Mouse (Mus musculus): Measurements from ENCODE around the gene Ttc23.

Gene Ttc23

GRCm38 (mm10) chr7:67644833-67645680 lies 2.2 kb upstream of the Ttc23 start, which contains the start of gene Lrrc28:
TSS of gene Lrrc28 (minus strand) at chr7:67645268.
- DNase-seq (ENCODE audit: low read depth), result peak; percentile 100

GRCm38 (mm10) chr7:67645681-67646014 lies 1.6 kb upstream of the Ttc23 start:
- no peak for DNase-seq (ENCODE audit: low read depth)

GRCm38 (mm10) chr7:67646131-67646530 lies 1.1 kb upstream of the Ttc23 start:
- no peak for DNase-seq (ENCODE audit: low read depth)

- no peak for DNase-seq (ENCODE audit: low read depth)
These were observed 1.2 kb downstream of the Ttc23 start for GRCm38 (mm10) chr7:67648376-67648775.

- no peak for DNase-seq (ENCODE audit: low read depth)
These were observed 5.0 kb downstream of the Ttc23 start for GRCm38 (mm10) chr7:67652211-67652610.

GRCm38 (mm10) chr7:67654668-67655067 lies 7.5 kb downstream of the Ttc23 start:
- no peak for DNase-seq (ENCODE audit: low read depth)

- DNase-seq (ENCODE audit: low read depth), result peak; percentile 3
These were observed 8.0 kb downstream of the Ttc23 start for GRCm38 (mm10) chr7:67655186-67655585.

- DNase-seq (ENCODE audit: low read depth), result no peak
These were observed 10.9 kb downstream of the Ttc23 start for GRCm38 (mm10) chr7:67658110-67658509.

- DNase-seq (ENCODE audit: low read depth), result no peak
These were observed 15.2 kb downstream of the Ttc23 start for GRCm38 (mm10) chr7:67662424-67662823.

GRCm38 (mm10) chr7:67663981-67664694 lies 16.9 kb downstream of the Ttc23 start:
- no peak for DNase-seq (ENCODE audit: low read depth)

- peak; percentile 30 for DNase-seq (ENCODE audit: low read depth)
These were observed 23.8 kb downstream of the Ttc23 start for GRCm38 (mm10) chr7:67670965-67671364.

GRCm38 (mm10) chr7:67672650-67673049 lies 25.4 kb downstream of the Ttc23 start:
- DNase-seq (ENCODE audit: low read depth), result peak; percentile 88

- DNase-seq (ENCODE audit: low read depth), result no peak
These were observed 26.4 kb downstream of the Ttc23 start for GRCm38 (mm10) chr7:67673656-67674055.

- no peak for DNase-seq (ENCODE audit: low read depth)
These were observed 31.8 kb downstream of the Ttc23 start for GRCm38 (mm10) chr7:67678878-67679499.

- no peak for DNase-seq (ENCODE audit: low read depth)
These were observed 33.9 kb downstream of the Ttc23 start for GRCm38 (mm10) chr7:67681078-67681477.

- DNase-seq (ENCODE audit: low read depth), result no peak
These were observed 35.8 kb downstream of the Ttc23 start for GRCm38 (mm10) chr7:67683006-67683405.

GRCm38 (mm10) chr7:67686545-67686944 lies 39.3 kb downstream of the Ttc23 start:
- no peak for DNase-seq (ENCODE audit: low read depth)

- no peak for DNase-seq (ENCODE audit: low read depth)
These were observed 41.1 kb downstream of the Ttc23 start for GRCm38 (mm10) chr7:67688281-67688680.

- DNase-seq (ENCODE audit: low read depth), result no peak
These were observed 42.6 kb downstream of the Ttc23 start for GRCm38 (mm10) chr7:67689793-67690192.

GRCm38 (mm10) chr7:67691036-67691435 lies 43.8 kb downstream of the Ttc23 start:
- no peak for DNase-seq (ENCODE audit: low read depth)

GRCm38 (mm10) chr7:67692141-67692540 lies 44.9 kb downstream of the Ttc23 start:
- DNase-seq (ENCODE audit: low read depth), result no peak

GRCm38 (mm10) chr7:67692791-67693538 lies 45.8 kb downstream of the Ttc23 start:
- DNase-seq (ENCODE audit: low read depth), result no peak

Measured in naive thymus-derived CD4-positive, alpha-beta T cell, adult 2 months (primary cell).